ENCODE assay signal across 16 mouse cellular contexts in genomic region chr2:118572183-118572836, GRCm38 (mm10). TPM values are rescaled to one million over a fixed set of nuclear protein-coding genes. Genes with fewer than 3 reads are reported as not detected.
DNase-seq lines count a peak whose midpoint lies in the region; ATAC-seq lines count a peak whose summit lies in the region.
"Had no signal": no experiment of that assay in that cellular context is flagged by ENCODE, and none has a peak within 500 bp of the region (broad histone marks: within the 10 kb centered on the region; RNA-seq: fewer than 3 reads in every experiment).

No protein-coding gene starts in this region.

- H3K27ac ChIP-seq in lung, embryonic 15.5 days, result no peak overlapping the region
- H3K27ac ChIP-seq: embryonic facial prominence, embryonic 10.5 days; forebrain, embryonic 15.5 days had no signal

- peak; percentile 46; the same call in 1 of the 2 replicates for ATAC-seq in lung, embryonic 15.5 days (ENCODE audit: borderline replicate concordance, extremely low read depth, low FRiP score, low TSS enrichment)
- ATAC-seq: activated CD4-positive, CD25-positive, alpha-beta regulatory T cell, adult 4 months; forebrain, embryonic 15.5 days; hindbrain, embryonic 16.5 days; Patski had no signal

- no peak overlapping the region for H3K9ac ChIP-seq in lung, embryonic 15.5 days
- H3K9ac ChIP-seq: forebrain, embryonic 15.5 days; heart, embryonic 12.5 days had no signal

- H3K9me3 ChIP-seq in lung, embryonic 15.5 days, result no peaks in the 10 kb centered on the region
- H3K9me3 ChIP-seq: embryonic facial prominence, embryonic 10.5 days; forebrain, embryonic 15.5 days; heart, embryonic 12.5 days had no signal

- 71% methylated on average over 9 of the region's 9 CpGs for WGBS in lung, embryonic 15.5 days

- H3K4me3 ChIP-seq in lung, embryonic 15.5 days, result no peak overlapping the region
- H3K4me3 ChIP-seq: embryonic facial prominence, embryonic 10.5 days; forebrain, embryonic 15.5 days; heart, embryonic 12.5 days had no signal

- H3K27me3 ChIP-seq in lung, embryonic 15.5 days, result no peaks in the 10 kb centered on the region
- H3K27me3 ChIP-seq: forebrain, embryonic 15.5 days; heart, embryonic 12.5 days; Patski had no signal

- no peaks in the 10 kb centered on the region for H3K36me3 ChIP-seq in lung, embryonic 15.5 days
- H3K36me3 ChIP-seq: embryonic facial prominence, embryonic 10.5 days; forebrain, embryonic 15.5 days; heart, embryonic 12.5 days had no signal

- no peaks in the 10 kb centered on the region for H3K4me1 ChIP-seq in lung, embryonic 15.5 days
- H3K4me1 ChIP-seq: forebrain, embryonic 15.5 days; heart, embryonic 12.5 days had no signal

- DNase-seq in heart, adult 11 months, result peak; percentile 81
- DNase-seq in heart, adult 18-20 months, result no peak
- no peak for DNase-seq in lung, postnatal 4 days
- peak; percentile 16 for DNase-seq in lung, postnatal 14 days
- DNase-seq in urinary bladder, postnatal 10 days (ENCODE audit: low spot score), result no peak
- no peak for DNase-seq in gastrocnemius, postnatal 25 days
- DNase-seq: adrenal gland, postnatal 36 days; cerebellum, adult 2 months; cerebellum, postnatal 10 days had no signal

- H3K4me2 ChIP-seq in lung, embryonic 15.5 days, result no peak overlapping the region
- H3K4me2 ChIP-seq: forebrain, embryonic 15.5 days; heart, embryonic 12.5 days had no signal

RNA-seq across cellular contexts. Expression of gene Bmf, which starts 22.8 kb away (rescaled TPM):
- 1 to 10 TPM; 5.2 to 5.4 TPM for total RNA-seq in heart, adult 18-20 months (2021)
- polyA plus RNA-seq in lung, embryonic 15.5 days (2015; fragmentation: Nextera tagmentation; extraction: Ambion mirVana), result 5.5 and 8.5 TPM in 2 replicates
- 1 to 10 TPM; 3.4 to 4.7 TPM for total RNA-seq in gastrocnemius, postnatal 25 days (2021)

RNA-seq across cellular contexts. Expression of gene Bub1b, which starts 25.7 kb away (rescaled TPM):
- total RNA-seq in heart, adult 18-20 months (2021), result 1 to 10 TPM in 1 of 2 experiments, under 1 TPM in 1; 0.82 to 1.8 TPM
- 114 and 115 TPM in 2 replicates for polyA plus RNA-seq in lung, embryonic 15.5 days (2015; fragmentation: Nextera tagmentation; extraction: Ambion mirVana)
- 1 to 10 TPM; 1.0 to 1.2 TPM for total RNA-seq in gastrocnemius, postnatal 25 days (2021)

Comparison
In these comparisons a context has a peak if more than half of its experiments do, and no peak if none do; other contexts are left out.
1. DNase-seq: peak in heart, adult 11 months (single experiment) and lung, postnatal 14 days (single experiment); none in heart, adult 18-20 months (0 of 2), lung, postnatal 4 days (0 of 2), urinary bladder, postnatal 10 days (single experiment) and gastrocnemius, postnatal 25 days (single experiment).